Mouse (Mus musculus) liver, embryonic 14.5 days (tissue): Measurements from ENCODE around the gene Lsm11.

Experiments used
- CTCF ChIP-seq: IDR thresholded peaks from 2 replicates; pipeline ENCODE4 v1.5.1; 2016; ENCODE audit warnings: antibody characterized with exemption, low read depth, control low read depth
- EP300 ChIP-seq: IDR thresholded peaks from 2 replicates; pipeline ENCODE4 v1.6.1; 2016; ENCODE audit warnings: antibody characterized with exemption, low read depth

DNA sequence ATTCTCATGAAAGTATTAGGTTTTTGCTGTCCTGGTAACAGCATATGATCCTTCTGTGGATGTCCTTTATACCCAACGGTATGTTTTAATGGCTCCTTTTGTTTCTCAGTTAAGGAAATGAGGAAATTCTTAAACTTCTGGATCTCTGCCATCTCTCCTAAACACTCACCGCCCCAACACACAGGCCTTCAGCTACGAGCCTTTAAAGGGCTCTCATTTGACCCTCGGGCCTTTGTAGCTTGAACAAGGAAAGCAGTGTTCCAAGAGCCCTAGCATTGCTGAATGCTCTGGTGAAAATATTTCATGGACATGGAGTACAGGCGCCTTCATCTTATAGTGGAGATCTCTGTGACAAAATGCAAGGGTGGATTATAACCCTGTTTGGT, 63.1 kb downstream of the Lsm11 start:
- TF ChIP-seq CTCF (no peak), EP300 (no peak)
